Mouse (Mus musculus) heart, postnatal 25 days (tissue): ENCODE measurements at regions not wholly inside any gene's neighbourhood (a gene's known extent, or its start where the extent isn't known, plus 50 kb on each side); places are given as distances from the start of the nearest gene placed in this dataset.

Experiments used
- DNase-seq: peaks from one replicate; pipeline ENCODE4 v3.0.0; 2022; ENCODE audit warnings: low spot score
- intact Hi-C: fragments of 180-260 bp; cut with DNase I; formaldehyde crosslinking; loops from one replicate; pipeline ENCODE4 v1.15.1; 2025

GRCm38 (mm10) chr13:83730155-83730712 lies 226.4 kb downstream of the Mef2c start:
- intact Hi-C loops, result loop anchor here (10.0 kb wide), 1 partner anchor 495 kb away; the partner anchor contains the start of gene Tmem161b
- DNase-seq, result no peak

- intact Hi-C loops, result loop anchor here (10.0 kb wide), 1 partner anchor 494 kb away; the partner anchor contains the start of gene Tmem161b
- DNase-seq, result no peak
Observed at GRCm38 (mm10) chr13:83730713-83731480, 227.1 kb downstream of the Mef2c start.

GRCm38 (mm10) chr13:83731481-83732006 lies 227.7 kb downstream of the Mef2c start:
- intact Hi-C loops, result loop anchor here (10.0 kb wide), 1 partner anchor 493 kb away; the partner anchor contains the start of gene Tmem161b
- DNase-seq, result no peak

GRCm38 (mm10) chr13:83732283-83733121 lies 228.7 kb downstream of the Mef2c start:
- intact Hi-C loops, result loop anchor here (10.0 kb wide), 1 partner anchor 492 kb away; the partner anchor contains the start of gene Tmem161b
- no peak for DNase-seq

- DNase-seq, result no peak
- intact Hi-C loops, result loop anchor here (10.0 kb wide), 1 partner anchor 491 kb away; the partner anchor contains the start of gene Tmem161b
Observed at GRCm38 (mm10) chr13:83733231-83733990, 229.6 kb downstream of the Mef2c start.

GRCm38 (mm10) chr13:83733991-83734610 lies 230.3 kb downstream of the Mef2c start:
- intact Hi-C loops, result loop anchor here (10.0 kb wide), 1 partner anchor 491 kb away; the partner anchor contains the start of gene Tmem161b
- DNase-seq, result no peak

- intact Hi-C loops, result loop anchor here (10.0 kb wide), 1 partner anchor 490 kb away; the partner anchor contains the start of gene Tmem161b
- no peak for DNase-seq
Observed at GRCm38 (mm10) chr13:83734656-83735055, 230.8 kb downstream of the Mef2c start.

- DNase-seq, result no peak
- intact Hi-C loops, result loop anchor here (10.0 kb wide), 1 partner anchor 490 kb away; the partner anchor contains the start of gene Tmem161b
Observed at GRCm38 (mm10) chr13:83735101-83735500, 231.3 kb downstream of the Mef2c start.

- intact Hi-C loops, result loop anchor here (10.0 kb wide), 1 partner anchor 489 kb away; the partner anchor contains the start of gene Tmem161b
- no peak for DNase-seq
Observed at GRCm38 (mm10) chr13:83735631-83736475, 232.0 kb downstream of the Mef2c start.

GRCm38 (mm10) chr13:83737031-83737825 lies 233.4 kb downstream of the Mef2c start:
- intact Hi-C loops, result loop anchor here (10.0 kb wide), 1 partner anchor 488 kb away; the partner anchor contains the start of gene Tmem161b
- no peak for DNase-seq

GRCm38 (mm10) chr13:83737826-83738527 lies 234.1 kb downstream of the Mef2c start:
- intact Hi-C loops, result loop anchor here (10.0 kb wide), 1 partner anchor 487 kb away; the partner anchor contains the start of gene Tmem161b
- no peak for DNase-seq

- no peak for DNase-seq
- intact Hi-C loops, result loop anchor here (10.0 kb wide), 1 partner anchor 486 kb away; the partner anchor contains the start of gene Tmem161b
Observed at GRCm38 (mm10) chr13:83738528-83738981, 234.7 kb downstream of the Mef2c start.

GRCm38 (mm10) chr13:83739131-83739530 lies 235.3 kb downstream of the Mef2c start:
- DNase-seq, result no peak
- intact Hi-C loops, result loop anchor here (10.0 kb wide), 1 partner anchor 486 kb away; the partner anchor contains the start of gene Tmem161b

GRCm38 (mm10) chr13:83739541-83740061 lies 235.8 kb downstream of the Mef2c start:
- intact Hi-C loops, result loop anchor here (10.0 kb wide), 1 partner anchor 485 kb away; the partner anchor contains the start of gene Tmem161b
- no peak for DNase-seq

GRCm38 (mm10) chr13:83740101-83740500 lies 236.3 kb downstream of the Mef2c start:
- DNase-seq, result no peak
- intact Hi-C loops, result no loop called here
